Mouse (Mus musculus) frontal cortex, postnatal 36 days (tissue): Measurements from ENCODE around the gene Polr3e.
"Not testable (repeated sequence)": the region's sequence is repeated elsewhere in the genome, so short reads cannot be mapped to it uniquely, and the experiment has no call there.

Experiments
- DNase-seq, 2 experiments: peaks; one replicate each; pipeline ENCODE4 v3.0.0; 2022; ENCODE audit warnings: low spot score in 2 of 2

The Polr3e gene

DNA sequence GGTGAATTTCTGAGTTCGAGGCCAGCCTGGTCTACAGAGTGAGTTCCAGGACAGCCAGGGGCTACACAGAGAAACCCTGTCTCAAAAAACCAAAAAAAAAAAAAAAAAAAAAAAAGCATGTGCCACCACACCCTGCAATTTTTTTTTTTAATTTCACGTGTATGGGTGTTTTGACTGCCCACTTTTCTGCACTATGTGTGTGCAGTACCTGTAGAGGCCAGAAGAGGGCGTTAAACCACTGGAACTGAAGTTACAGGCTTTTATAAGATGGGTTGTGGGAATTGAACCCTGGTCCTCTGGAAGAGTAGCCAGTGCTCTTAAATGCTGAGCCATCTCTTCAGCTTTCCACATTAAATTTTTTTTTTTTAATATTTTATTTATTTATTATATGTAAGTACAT lies 7.4 kb upstream of the Polr3e start:
- DNase-seq = not testable (repeated sequence)

DNA sequence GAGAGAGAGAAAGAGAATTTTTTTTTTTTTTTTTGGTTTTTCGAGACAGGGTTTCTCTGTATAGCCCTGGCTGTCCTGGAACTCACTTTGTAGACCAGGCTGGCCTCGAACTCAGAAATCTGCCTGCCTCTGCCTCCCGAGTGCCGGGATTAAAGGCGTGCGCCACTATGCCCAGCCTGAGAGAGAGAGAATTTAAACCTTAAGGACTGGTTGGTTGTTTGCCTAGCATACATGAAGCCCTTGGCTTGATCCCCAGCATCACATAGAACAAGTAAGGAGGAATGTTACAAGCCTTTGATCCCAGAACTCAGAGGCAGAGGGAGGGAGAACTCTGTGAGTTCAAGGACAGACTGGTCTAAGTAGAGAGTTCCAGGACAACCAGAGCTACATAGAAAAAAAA lies 6.3 kb upstream of the Polr3e start:
- not testable (repeated sequence) for DNase-seq

DNA sequence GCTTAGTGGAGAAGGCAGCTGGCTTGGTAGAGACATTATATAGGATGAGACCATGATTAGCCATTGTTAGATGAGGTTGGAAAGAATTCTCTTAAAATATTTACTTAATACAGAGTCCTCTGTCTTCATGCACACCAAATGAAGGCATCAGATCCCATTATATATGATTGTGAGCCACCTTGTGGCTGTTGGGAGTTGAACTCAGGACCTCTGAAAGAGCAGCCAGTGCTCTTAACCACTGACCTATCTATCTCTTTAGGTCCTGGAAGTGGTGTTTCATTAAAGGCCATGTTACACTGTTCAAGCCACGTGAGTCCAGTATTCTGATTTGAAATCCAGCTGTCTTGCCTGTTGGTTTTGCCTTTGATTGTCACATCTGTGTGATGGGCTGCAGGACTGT lies 4.2 kb upstream of the Polr3e start:
- no peak for DNase-seq

DNA sequence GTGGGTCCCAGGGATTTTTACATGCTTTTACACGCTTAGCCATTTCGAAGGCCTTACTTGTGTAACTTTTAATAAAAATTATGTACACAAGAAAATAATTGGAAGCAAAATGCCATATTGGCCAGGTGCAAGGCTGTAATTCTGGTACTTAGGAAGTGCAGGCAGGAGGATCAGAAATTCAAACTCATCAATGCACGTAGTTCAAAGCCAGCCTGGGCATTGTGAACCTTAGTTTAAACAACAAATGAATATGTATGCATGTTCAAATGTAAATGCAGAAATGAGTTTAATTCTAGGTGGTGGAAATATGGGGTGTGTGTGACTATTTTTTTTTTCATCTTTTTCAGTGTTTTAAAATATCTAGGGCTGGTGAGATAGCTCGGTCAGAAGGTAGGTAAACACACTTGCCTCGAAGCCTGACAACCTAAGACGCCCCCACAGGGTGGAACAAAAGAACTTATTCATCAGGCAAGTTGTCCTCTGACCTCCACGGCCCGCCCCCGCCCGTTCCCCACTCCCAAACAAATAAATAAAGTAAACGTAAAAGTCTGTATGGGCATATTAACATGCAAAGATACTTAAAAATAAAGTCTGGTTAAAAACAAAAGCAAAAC lies 1.2 kb upstream of the Polr3e start:
- no peak for DNase-seq

DNA sequence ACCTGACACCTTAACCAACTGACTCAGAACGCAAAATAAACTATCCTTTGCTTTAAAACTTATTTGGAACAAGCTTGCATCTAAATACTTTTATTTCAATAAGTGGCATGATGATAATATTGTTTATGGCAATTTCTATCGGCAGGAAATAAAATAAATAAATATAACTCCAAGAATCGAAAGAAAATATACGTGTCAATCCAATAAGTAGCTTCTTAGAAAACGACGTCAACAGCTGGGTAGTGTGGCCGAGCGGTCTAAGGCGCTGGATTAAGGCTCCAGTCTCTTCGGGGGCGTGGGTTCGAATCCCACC lies 309 bp upstream of the Polr3e start:
- no peak for DNase-seq

DNA sequence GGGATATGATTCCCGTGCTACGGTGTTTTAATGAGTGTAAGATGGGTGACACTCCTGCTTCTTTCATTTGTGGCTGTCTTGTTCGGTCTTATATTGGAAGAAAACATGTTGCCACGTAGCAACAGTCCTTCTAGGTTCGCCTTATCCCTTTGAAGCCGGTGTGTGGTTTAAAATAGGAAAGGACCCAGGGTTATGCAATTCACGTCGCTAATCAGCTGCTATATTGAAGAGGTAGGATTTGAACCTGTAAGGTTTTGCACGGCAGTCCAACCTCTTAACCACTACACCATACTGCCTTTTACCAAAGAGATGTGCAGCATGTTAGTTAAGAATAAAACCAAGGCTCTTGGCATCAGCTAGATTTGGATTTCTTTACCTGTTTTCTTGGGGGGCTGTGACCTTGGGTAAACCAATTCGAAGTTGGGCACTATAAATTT lies 1.0 kb downstream of the Polr3e start:
- peak; percentile 39 to 77 for DNase-seq

DNA sequence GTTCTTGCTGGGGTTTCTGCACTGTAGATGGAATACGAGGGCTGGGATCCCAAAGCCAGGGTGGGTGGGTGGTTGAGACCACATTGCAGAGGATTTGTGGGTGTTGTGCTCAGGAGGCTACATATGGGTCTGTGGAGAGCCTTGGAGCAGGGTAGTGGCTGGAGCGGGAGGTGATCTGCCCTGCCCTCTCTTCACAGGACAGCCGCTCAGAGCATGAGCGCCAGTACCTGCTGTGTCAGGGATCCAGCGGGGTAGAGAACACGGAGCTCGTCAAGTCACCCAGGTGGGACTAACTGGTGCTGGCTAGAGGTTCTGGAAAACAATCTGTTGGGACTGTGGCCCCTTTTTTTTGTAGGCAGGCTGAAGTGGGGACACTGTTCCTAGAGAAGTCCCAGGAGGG lies 15.6 kb downstream of the Polr3e start:
- no peak for DNase-seq

DNA sequence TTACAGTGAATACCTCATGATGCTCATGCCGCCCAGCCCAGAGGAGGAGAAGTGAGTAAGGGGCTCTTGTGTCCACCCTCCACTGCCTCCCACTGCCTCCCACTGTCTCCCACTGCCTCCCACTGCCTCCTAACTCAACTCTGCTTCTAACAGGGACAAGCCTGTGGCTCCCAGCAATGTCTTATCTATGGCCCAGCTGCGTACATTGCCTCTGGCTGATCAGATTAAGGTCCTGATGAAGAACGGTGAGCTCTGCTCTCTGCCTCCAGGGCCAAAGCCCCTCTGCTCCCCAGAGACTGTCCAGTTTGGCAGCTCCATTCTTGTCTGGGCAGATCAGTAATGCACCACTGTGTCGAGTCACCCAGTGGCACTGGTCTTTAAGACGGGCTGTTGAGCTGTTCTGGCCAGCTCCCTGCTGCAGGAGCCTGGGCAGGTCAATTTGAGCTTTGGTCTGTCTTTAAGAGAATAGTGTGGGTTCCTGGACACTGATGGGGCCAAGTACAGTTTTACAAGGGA lies 16.2 kb downstream of the Polr3e start:
- no peak for DNase-seq

DNA sequence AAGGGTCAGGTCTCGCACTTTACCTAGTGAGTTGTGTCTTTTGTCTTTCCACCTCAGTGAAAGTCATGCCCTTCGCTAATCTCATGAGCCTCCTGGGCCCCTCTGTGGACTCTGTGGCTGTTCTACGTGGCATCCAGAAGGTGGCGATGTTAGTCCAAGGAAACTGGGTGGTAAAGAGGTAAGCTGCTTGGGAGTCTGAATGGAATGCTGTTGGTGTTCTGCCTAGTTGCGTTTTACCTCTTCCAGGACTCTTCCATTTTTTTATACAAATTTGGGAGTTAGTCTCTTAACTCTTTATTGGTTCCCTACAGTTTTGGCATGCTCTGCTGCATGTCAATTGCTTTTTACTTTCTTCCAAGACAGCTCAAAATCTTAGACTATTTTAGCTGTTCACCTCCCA lies 17.2 kb downstream of the Polr3e start:
- DNase-seq = peak; percentile 44 to 62

DNA sequence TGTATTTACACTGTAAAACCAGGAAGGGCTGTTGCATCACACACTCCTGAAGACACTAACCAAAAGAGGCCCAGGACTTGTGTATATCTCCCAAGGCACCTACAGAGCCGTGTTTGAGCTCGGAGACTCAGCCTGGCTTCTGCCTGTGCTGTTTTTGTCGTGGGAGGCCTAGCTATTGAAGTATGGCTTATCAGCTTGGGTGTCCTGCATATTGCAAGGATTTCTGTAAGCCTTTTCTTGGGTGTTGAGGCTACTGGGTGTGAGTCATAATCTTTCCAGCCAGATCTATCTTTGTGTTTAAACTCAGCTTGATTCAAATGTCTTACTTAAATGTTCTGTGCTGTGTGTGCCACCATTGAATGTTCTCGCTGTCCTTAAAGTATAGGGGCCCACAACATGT lies 19.0 kb downstream of the Polr3e start:
- peak in 1 of 2 experiments; percentile 51 for DNase-seq

DNA sequence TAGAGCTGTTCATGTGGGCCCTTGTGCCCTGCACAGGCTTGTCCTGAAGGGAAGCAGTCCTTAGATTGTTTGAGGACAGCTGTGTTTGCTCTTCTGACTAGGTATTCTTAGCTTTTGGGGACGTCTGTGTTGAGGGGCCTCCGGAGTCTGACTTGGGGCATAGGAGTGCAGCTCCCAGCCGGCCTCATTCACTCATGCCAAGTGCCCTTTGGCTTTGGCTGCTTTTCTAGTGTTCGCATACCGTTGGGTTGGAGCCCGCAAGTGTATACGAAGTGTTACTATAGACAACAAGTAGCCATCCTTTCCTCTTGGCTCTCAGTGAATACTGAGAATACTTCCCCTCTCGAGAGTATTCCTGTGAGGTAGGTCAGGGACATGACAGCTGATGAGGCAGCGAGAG lies 20.7 kb downstream of the Polr3e start:
- DNase-seq = no peak

DNA sequence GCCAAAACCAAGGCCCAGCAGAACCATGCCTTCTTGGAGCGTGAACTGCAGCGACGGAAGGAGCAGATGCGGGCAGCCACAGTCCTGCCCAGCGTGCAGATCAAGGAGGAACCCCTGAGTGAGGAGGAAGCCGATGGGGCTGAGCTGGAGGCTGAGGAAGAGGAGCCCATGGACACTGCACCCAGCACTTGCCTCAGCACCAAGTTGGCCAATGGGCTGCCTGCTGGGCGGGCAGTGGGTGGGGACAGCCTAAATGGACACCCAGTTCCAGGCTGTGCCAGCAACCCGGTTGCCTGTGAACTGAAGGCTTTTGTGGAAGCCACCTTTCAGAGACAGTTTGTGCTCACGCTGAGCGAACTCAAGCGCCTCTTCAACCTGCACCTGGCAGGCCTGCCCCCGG lies 22.8 kb downstream of the Polr3e start:
- no peak for DNase-seq

DNA sequence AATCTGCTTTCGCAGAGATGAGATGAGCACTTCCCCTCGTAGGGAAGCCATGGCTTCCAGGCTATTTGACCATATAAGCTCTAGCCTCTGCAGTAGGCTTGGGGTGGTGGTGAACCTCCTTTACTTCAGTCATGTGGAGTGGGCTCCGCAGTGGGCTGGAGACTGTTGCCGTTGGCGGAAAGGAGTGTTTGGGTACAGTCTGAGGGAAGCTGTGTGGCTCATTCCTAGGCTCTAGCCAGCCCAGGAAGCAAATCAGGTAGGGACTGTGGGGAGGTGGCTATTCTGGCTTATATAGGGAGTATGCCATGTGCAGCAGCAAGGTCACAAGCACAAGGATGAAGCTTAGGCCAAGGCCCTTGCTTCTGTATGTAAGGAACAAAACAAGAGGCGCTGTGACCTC lies 23.7 kb downstream of the Polr3e start:
- DNase-seq = no peak

DNA sequence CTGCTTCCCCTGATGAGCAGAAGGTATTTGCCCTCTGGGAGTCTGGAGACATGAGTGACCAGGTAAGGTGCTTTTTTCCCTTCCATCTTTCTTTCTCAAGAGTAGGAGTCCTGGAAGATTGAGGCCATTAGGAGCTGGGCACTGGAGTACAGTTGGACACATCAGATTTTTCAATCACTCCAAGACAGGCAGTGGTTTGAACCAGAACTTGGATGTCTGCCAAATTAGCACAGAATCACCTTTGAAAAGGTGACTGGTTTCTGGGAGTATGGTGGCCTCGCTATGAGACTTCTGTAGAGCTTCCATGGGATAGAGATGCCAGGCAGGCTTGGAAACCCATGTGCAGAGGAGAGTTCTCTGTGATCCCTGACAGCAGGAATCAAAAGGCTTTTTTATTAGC lies 25.0 kb downstream of the Polr3e start:
- DNase-seq = no peak

DNA sequence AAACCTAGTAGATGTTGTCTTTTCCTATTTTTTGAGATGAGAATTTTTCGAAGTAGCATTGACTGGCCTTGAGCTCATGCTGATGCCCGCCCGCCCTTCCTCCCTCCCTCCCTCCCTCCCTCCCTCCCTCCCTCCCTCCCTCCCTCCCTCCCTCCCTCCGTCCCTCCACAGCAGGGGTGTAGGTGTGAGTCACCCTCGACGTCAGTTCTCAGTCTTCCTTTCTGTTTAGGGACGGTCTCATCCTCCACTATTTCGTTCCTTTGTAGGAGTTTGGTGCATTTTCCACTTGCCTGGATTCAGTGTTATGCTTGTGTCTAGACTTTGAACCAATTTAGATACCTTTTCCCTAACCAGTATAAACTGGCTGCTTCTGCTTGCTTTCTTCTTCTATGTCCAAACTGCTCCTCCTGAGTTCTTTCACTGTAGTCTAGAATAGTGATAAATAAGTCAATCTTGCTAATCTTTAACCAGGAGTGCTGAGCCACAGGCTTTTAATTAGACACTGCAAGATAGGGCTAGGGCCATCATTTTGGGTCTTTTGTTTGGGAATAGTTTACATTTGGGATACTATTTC lies 26.5 kb downstream of the Polr3e start:
- DNase-seq = no peak

DNA sequence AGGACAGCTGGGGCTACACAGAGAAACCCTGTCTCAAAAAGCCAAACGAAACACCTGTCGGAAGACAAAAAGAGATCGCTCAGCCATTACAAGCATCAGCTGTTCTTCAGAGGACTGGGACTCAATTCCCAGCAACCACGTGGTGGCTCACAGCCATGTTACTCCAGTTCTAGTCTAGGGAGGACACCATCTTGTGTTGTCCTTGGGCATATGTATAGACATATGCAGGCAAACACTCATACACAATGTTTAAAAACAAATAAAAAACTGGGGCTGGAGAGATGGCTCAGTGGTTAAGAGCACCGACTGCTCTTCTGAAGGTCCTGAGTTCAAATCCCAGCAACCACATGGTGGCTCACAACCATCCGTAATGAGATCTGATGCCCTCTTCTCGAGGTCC lies 36.0 kb downstream of the Polr3e start:
- not testable (repeated sequence) for DNase-seq

DNA sequence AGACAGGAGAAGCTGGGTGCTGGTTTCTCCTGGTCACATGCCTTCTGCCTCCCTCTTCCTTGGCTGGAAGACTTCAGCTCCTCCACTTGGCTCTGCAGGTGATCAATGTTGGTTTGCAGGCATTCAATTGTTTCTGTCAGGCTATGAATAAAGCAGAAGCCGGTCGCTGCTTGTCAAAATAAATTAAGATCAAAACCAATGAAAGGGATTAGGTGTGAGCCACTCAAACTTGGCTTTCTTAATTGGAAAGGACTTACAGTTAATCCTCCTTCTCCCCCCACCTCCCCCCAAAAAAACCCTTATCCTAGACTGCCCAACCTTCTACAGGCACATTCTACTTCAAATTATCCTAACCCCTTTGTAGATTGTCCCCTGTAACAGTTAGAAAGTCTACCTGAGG lies 42.6 kb downstream of the Polr3e start:
- no peak for DNase-seq

DNA sequence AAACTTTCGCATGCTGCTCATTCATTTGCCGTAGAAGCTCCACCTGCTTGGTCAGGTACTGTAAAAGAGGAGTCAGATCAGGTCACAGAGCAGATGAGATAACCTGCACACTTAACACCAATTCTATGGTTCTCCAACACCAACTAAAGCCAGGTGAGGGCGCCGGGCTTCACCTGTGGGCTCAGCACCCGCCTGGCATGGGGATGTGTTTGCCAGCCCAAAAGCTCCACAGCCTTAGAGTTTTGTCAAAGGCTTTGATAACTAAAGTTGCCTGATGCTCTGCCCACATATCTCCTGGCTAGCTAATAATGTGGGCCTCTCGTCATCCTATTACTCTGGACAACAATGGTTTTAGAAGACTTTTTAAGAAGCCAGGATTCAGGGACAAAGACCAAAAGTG lies 43.1 kb downstream of the Polr3e start:
- no peak for DNase-seq

DNA sequence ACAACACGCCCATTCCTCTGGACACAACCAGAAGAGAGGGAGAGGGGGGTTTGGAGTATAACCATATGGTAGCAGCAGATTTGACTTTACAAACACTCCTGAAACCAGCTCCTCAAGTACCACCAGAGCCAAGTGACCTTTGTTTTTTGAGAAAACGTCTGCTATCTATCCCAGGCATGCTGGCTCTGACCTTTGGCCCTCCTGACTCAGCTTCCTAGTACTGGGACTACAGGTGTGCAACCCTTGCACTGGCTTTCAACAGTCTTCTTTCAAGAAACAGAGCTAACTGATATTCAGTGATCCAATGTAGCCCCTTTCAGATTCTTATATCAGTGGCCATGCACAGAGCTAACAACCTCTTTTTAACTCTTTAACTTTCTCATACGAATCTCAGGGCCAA lies 44.3 kb downstream of the Polr3e start:
- no peak for DNase-seq

DNA sequence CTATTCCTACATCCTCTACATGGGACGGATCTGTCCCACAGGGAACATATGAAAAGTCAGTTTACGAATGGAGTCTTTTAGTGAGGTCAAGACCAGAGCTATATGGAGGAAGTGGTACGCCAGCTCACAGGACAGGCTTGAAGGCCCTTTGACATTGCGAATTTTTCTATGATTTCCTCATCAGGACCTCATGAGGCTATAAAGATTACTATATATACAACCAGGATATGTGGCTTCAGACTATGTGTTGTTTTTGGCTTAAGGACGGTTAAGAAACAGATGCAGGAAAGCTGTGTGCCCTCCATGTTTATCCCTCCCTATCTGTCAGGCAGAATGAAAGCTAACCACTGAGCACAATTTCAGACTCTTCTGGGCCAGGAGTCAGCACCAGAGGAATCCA lies 45.6 kb downstream of the Polr3e start:
- no peak for DNase-seq

DNA sequence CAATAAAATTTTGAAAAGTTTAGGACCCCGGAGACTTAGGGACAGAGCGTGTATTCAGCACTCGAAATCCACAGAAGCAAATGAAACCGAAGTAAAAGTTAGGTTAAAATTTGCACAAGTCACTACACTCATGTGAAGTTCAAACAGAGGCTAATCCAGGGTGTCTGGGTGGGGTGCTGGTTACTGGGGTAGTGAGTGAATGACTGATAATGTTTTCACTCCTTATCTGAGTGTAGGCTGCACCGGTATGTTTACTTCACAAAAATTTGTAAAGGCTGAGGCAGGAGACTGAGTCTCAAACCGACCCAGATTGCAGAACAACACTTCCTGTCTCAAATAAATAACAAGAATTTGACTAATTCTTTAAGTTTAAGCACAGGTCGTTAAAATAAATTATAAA lies 51.7 kb downstream of the Polr3e start:
- DNase-seq = no peak

DNA sequence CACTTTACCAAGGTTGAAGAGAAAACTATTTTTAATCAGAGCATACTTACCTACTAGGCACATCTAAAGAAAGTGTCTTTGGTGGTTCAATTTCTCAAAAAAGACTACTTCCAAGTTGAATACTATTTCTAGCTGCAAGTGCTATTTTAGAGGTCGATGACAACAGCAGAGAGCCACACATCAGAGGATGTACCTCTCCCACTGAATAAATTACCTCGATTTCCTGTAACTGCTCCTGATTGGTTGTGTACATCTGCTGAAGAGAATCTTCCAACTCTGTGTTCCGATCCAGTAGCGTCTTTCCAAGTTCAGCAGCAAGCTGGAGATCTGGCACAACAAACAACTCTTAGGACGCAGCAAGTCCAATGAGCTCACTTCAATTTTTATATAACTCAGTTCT lies 52.6 kb downstream of the Polr3e start:
- DNase-seq = no peak

DNA sequence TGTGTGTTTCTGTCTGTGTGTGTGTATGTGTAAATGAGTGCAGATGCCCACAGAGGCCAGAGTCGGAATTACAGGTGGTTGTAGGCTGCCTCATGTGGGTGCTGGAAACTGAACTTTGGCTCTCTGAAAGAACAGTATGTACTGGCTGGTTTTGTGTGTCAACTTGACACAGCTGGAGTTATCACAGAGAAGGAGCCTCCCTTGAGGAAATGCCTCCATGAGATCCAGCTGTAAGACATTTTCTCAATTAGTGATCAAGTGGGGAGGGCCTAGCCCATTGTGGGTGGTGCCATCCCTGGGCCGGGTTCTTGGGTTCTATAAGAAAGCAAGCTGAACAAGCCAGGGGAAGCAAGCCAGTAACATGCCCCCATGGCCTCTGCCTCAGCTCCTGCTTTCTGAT lies 54.9 kb downstream of the Polr3e start:
- DNase-seq = not testable (repeated sequence)

DNA sequence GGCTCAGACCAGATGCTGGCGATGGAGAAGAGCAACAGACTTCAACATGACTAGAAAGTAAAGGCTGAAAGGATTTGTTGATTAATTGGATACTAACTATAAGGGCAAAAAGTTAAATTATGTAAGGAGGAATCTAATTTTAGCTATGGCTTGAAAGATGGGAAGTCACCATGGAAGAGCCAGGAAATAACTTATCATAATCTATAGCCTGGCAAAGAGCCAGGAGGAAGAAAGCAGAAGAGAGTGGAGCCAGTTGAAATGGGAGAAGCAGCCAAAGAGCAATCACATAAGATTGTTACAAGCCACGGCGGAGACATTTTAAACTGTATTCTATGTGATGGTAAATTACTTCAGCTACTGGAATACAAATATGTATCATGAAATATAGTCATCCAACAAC lies 56.5 kb downstream of the Polr3e start:
- DNase-seq = no peak
